Mouse (Mus musculus) heart, embryonic 11.5 days (tissue): ENCODE data around the gene Aes. TPM values are rescaled to one million over a fixed set of nuclear protein-coding genes. Genes with fewer than 3 reads are reported as not detected.

Experiments used
- ATAC-seq: fragments of 200-750 bp; cut with Nextera tagmentation; replicated peaks from 2 replicates; pipeline ENCODE4 v1.8.0; 2017; ENCODE audit warnings: moderate library complexity; ENCODE audit not compliant: insufficient number of reproducible peaks, low FRiP score, low TSS enrichment
- H3K27ac ChIP-seq: fragments of 300-500 bp; sonication (generic); 2 replicates; pipeline ENCODE4 v1.5.1; 2014; ENCODE audit warnings: mild to moderate bottlenecking, low read depth, low read length
- H3K27me3 ChIP-seq: fragments of 300-500 bp; sonication (generic); 2 replicates; pipeline ENCODE4 v1.6.1; 2014; ENCODE audit warnings: mild to moderate bottlenecking, low read length, mixed read lengths; ENCODE audit not compliant: control insufficient read depth, insufficient read depth
- H3K36me3 ChIP-seq: fragments of 300-500 bp; sonication (generic); 2 replicates; pipeline ENCODE4 v1.6.1; 2014; ENCODE audit warnings: mild to moderate bottlenecking, low read length, moderate library complexity, mixed read lengths; ENCODE audit not compliant: control insufficient read depth, insufficient read depth
- H3K4me1 ChIP-seq: fragments of 300-500 bp; sonication (generic); 2 replicates; pipeline ENCODE4 v1.6.1; 2014; ENCODE audit warnings: low read length; ENCODE audit not compliant: control insufficient read depth, insufficient read depth
- H3K4me2 ChIP-seq: fragments of 300-500 bp; sonication (generic); 2 replicates; pipeline ENCODE4 v1.6.1; 2014; ENCODE audit warnings: mild to moderate bottlenecking, moderate library complexity
- H3K4me3 ChIP-seq: fragments of 300-500 bp; sonication (generic); 2 replicates; pipeline ENCODE4 v1.5.1; 2014; ENCODE audit warnings: low read depth, low read length
- H3K9ac ChIP-seq: fragments of 300-500 bp; sonication (generic); 2 replicates; pipeline ENCODE4 v1.6.1; 2014; ENCODE audit warnings: mild to moderate bottlenecking, low read depth, low read length, moderate library complexity
- H3K9me3 ChIP-seq: fragments of 300-500 bp; sonication (generic); replicated peaks from 2 replicates; pipeline ENCODE4 v1.6.1; 2016; ENCODE audit warnings: low read length; ENCODE audit not compliant: control insufficient read depth
- WGBS: fragments of 180-500 bp; shearing (Covaris S2); extraction: QIAGEN DNeasy Blood & Tissue Kit; methylation state at CpG from one replicate; pipeline ENCODE4 v1.1.7; 2014; ENCODE audit not compliant: insufficient replicate concordance; 5-methylcytosine and 5-hydroxymethylcytosine counted together
- polyA plus RNA-seq: library from polyadenylated mRNA; unstranded; fragments of >200 nt; fragmentation: Nextera tagmentation; extraction: Ambion mirVana; gene quantifications from 2 replicates; pipeline ENCODE4 v1.2.1, GENCODE M21; 2014

The Aes gene
- polyA plus RNA-seq, 1 experiment from 2014 or later: 481 TPM

- H3K4me1 ChIP-seq: no peaks in the 10 kb centered on the region
- WGBS: 58% methylated on average over 3 of the region's 3 CpGs
- no peak overlapping the region for H3K27ac ChIP-seq
- H3K36me3 ChIP-seq: no peaks in the 10 kb centered on the region
- H3K9ac ChIP-seq: no peak overlapping the region
- ATAC-seq: no peak
- no peaks in the 10 kb centered on the region for H3K27me3 ChIP-seq
- no peaks in the 10 kb centered on the region; the same call in 1 of the 2 replicates for H3K9me3 ChIP-seq
- H3K4me3 ChIP-seq: no peak overlapping the region
- H3K4me2 ChIP-seq: no peak overlapping the region
These were observed 53.5 kb downstream of the Aes start for GRCm38 (mm10) chr10:81612779-81613178.

GRCm38 (mm10) chr10:81615486-81615885, 56.2 kb downstream of the Aes start:
- no peak overlapping the region for H3K9ac ChIP-seq
- no peaks in the 10 kb centered on the region for H3K36me3 ChIP-seq
- H3K9me3 ChIP-seq: no peaks in the 10 kb centered on the region; the same call in 1 of the 2 replicates
- WGBS: 81% methylated on average over 6 of the region's 6 CpGs
- no peaks in the 10 kb centered on the region for H3K4me1 ChIP-seq
- no peaks in the 10 kb centered on the region for H3K27me3 ChIP-seq
- no peak overlapping the region for H3K4me3 ChIP-seq
- H3K4me2 ChIP-seq: no peak overlapping the region
- ATAC-seq: no peak
- no peak overlapping the region for H3K27ac ChIP-seq

Other genes with a start within 250 kb of the Aes start
- 20.2 and 25.0 TPM in 2 replicates for gene Cactin, start 238.4 kb upstream of the Aes start, polyA plus RNA-seq
- gene Tbxa2r, start 230.8 kb upstream of the Aes start, polyA plus RNA-seq: 10.9 and 11.2 TPM in 2 replicates
- not detected in 2 replicates for gene Gipc3, start 216.2 kb upstream of the Aes start, polyA plus RNA-seq
- 102 and 107 TPM in 2 replicates for gene Hmg20b, start 209.0 kb upstream of the Aes start, polyA plus RNA-seq
- gene Mfsd12, start 202.0 kb upstream of the Aes start, polyA plus RNA-seq: 4.6 and 4.7 TPM in 2 replicates
- 0.23 and 0.67 TPM in 2 replicates for gene 4930404N11Rik, start 193.7 kb upstream of the Aes start, polyA plus RNA-seq
- 66.1 and 70.0 TPM in 2 replicates for gene Fzr1, start 181.0 kb upstream of the Aes start, polyA plus RNA-seq
- gene Dohh, start 175.1 kb upstream of the Aes start, polyA plus RNA-seq: 47.5 and 61.4 TPM in 2 replicates
- gene Gm48551, start 175.0 kb upstream of the Aes start, polyA plus RNA-seq: 1.4 and 2.9 TPM in 2 replicates
- 0.55 and 1.2 TPM in 2 replicates for gene Gm48552, start 170.5 kb upstream of the Aes start, polyA plus RNA-seq
- 4.2 and 5.8 TPM in 2 replicates for gene Smim24, start 166.4 kb upstream of the Aes start, polyA plus RNA-seq
- 28.1 and 29.8 TPM in 2 replicates for gene Nfic, start 103.9 kb upstream of the Aes start, polyA plus RNA-seq
- 0.19 and 0.31 TPM in 2 replicates for gene Celf5, start 76.8 kb upstream of the Aes start, polyA plus RNA-seq
- 40.9 and 49.0 TPM in 2 replicates for gene Ncln, start 63.1 kb upstream of the Aes start, polyA plus RNA-seq
- gene S1pr4, start 59.4 kb upstream of the Aes start, polyA plus RNA-seq: 0.56 and 0.79 TPM in 2 replicates
- gene Gna15, start 35.3 kb upstream of the Aes start, polyA plus RNA-seq: 2.5 and 3.4 TPM in 2 replicates
- gene Gna11, start 14.3 kb upstream of the Aes start, polyA plus RNA-seq: 55.5 and 58.8 TPM in 2 replicates
- 17.8 and 18.3 TPM in 2 replicates for gene Tle2, start 15.1 kb downstream of the Aes start, polyA plus RNA-seq
- gene Tle6, start 41.6 kb downstream of the Aes start, polyA plus RNA-seq: 25.6 and 27.3 TPM in 2 replicates
- 0.25 and 0.63 TPM in 2 replicates for gene BC025920, start 46.8 kb downstream of the Aes start, polyA plus RNA-seq
- 21.5 and 27.3 TPM in 2 replicates for gene Sirt6, start 68.3 kb downstream of the Aes start, polyA plus RNA-seq
- 7.2 and 8.1 TPM in 2 replicates for gene Ankrd24, start 69.1 kb downstream of the Aes start, polyA plus RNA-seq
- 2.9 and 3.3 TPM in 2 replicates for gene Gm10778, start 89.6 kb downstream of the Aes start, polyA plus RNA-seq
- 8.0 and 13.2 TPM in 2 replicates for gene Zfp433, start 145.3 kb downstream of the Aes start, polyA plus RNA-seq
- gene Gm3055, start 211.7 kb downstream of the Aes start, polyA plus RNA-seq: 6.8 and 7.0 TPM in 2 replicates